In genomic region chr13:38346096-38346915, GRCm38 (mm10) we compare ENCODE assay signal across 8 mouse cellular contexts. TPM values are rescaled to one million over a fixed set of nuclear protein-coding genes. Genes with fewer than 3 reads are reported as not detected.
A peak's percentile ranks its signal among the peaks of the same experiment; 100 is the strongest.
DNase-seq lines count a peak whose midpoint lies in the region; ATAC-seq and TF ChIP-seq lines count a peak whose summit lies in the region.

No protein-coding gene starts in this region.

- peaks cover 1% of the 10 kb centered on the region; the same call in 1 of the 2 replicates for H3K9me3 ChIP-seq in E14TG2a.4 (ENCODE audit: low read length)
- no peaks in the 10 kb centered on the region for H3K9me3 ChIP-seq in forebrain, embryonic 13.5 days (replicated peaks)
- no peaks in the 10 kb centered on the region for H3K9me3 ChIP-seq in intestine, postnatal 0 days (ENCODE audit: control insufficient read depth)
- H3K9me3 ChIP-seq in midbrain, embryonic 13.5 days: no peaks in the 10 kb centered on the region

- ATAC-seq in forebrain, embryonic 13.5 days: 0 out of 2 replicates have a peak, but pooled peaks have one; percentile 4
- no peak for ATAC-seq in intestine, postnatal 0 days
- ATAC-seq in midbrain, embryonic 13.5 days: 0 out of 2 replicates have a peak, but pooled peaks have one; percentile 5

- H3K4me3 ChIP-seq in E14TG2a.4 (replicated peaks; ENCODE audit: low read length): peak overlapping the region; percentile 81
- H3K4me3 ChIP-seq in forebrain, embryonic 13.5 days: peak overlapping the region; percentile 42
- peak overlapping the region; percentile 46 for H3K4me3 ChIP-seq in intestine, postnatal 0 days (ENCODE audit: low read depth, low read length)
- peak overlapping the region; percentile 47 for H3K4me3 ChIP-seq in midbrain, embryonic 13.5 days (replicated peaks)

- peak overlapping the region; percentile 72 for H3K4me2 ChIP-seq in forebrain, embryonic 13.5 days
- H3K4me2 ChIP-seq in intestine, postnatal 0 days (replicated peaks; ENCODE audit: low read depth): peak overlapping the region; percentile 74
- H3K4me2 ChIP-seq in midbrain, embryonic 13.5 days (replicated peaks): peak overlapping the region; percentile 79

- no peak for TF ChIP-seq CTCF in E14TG2a.4 (conservative IDR thresholded peaks at IDR 0.05; ENCODE audit: low read length)
- no peak for TF ChIP-seq CTCF in intestine, postnatal 0 days (IDR thresholded peaks at IDR 0.05; ENCODE audit: low read depth)

- H3K27ac ChIP-seq in forebrain, embryonic 13.5 days: no peak overlapping the region
- no peak overlapping the region for H3K27ac ChIP-seq in intestine, postnatal 0 days (ENCODE audit: low read depth, low read length)
- H3K27ac ChIP-seq in midbrain, embryonic 13.5 days: no peak overlapping the region

- H3K4me1 ChIP-seq in E14TG2a.4 (replicated peaks; ENCODE audit: low read depth, low read length): peaks cover 27% of the 10 kb centered on the region
- peaks cover 25% of the 10 kb centered on the region for H3K4me1 ChIP-seq in forebrain, embryonic 13.5 days
- H3K4me1 ChIP-seq in intestine, postnatal 0 days (replicated peaks; ENCODE audit: control insufficient read depth, insufficient read depth, low read length): peaks cover 5% of the 10 kb centered on the region; the same call in 1 of the 2 replicates
- peaks cover 30% of the 10 kb centered on the region for H3K4me1 ChIP-seq in midbrain, embryonic 13.5 days (replicated peaks)

- peaks cover 63% of the 10 kb centered on the region for H3K27me3 ChIP-seq in E14TG2a.4 (ENCODE audit: insufficient read depth, low read length)
- peaks cover 67% of the 10 kb centered on the region for H3K27me3 ChIP-seq in forebrain, embryonic 13.5 days
- peaks cover 56% of the 10 kb centered on the region for H3K27me3 ChIP-seq in intestine, postnatal 0 days (replicated peaks; ENCODE audit: control insufficient read depth, insufficient read depth, low read length)
- peaks cover 70% of the 10 kb centered on the region for H3K27me3 ChIP-seq in midbrain, embryonic 13.5 days

- peak; percentile 18 to 30 for DNase-seq in cerebellum, postnatal 14 days
- DNase-seq in cerebellum, adult 9-11 months: no peak
- DNase-seq in frontal cortex, postnatal 36 days (ENCODE audit: low spot score in 2 of 2): no peak
- no peak for DNase-seq in adipocyte (ENCODE audit: low spot score)

- under 1% methylated on average over 55 of the region's 63 CpGs for WGBS in forebrain, embryonic 13.5 days
- 1% methylated on average over 60 of the region's 63 CpGs for WGBS in intestine, postnatal 0 days
- WGBS in midbrain, embryonic 13.5 days: under 1% methylated on average over 63 of the region's 63 CpGs

- no peaks in the 10 kb centered on the region for H3K36me3 ChIP-seq in E14TG2a.4 (ENCODE audit: insufficient read depth, low read length)
- H3K36me3 ChIP-seq in forebrain, embryonic 13.5 days (ENCODE audit: poor library complexity, severe bottlenecking): no peaks in the 10 kb centered on the region
- H3K36me3 ChIP-seq in intestine, postnatal 0 days (ENCODE audit: control insufficient read depth, insufficient read depth): no peaks in the 10 kb centered on the region
- H3K36me3 ChIP-seq in midbrain, embryonic 13.5 days: no peaks in the 10 kb centered on the region

- peak overlapping the region; percentile 37 for H3K9ac ChIP-seq in forebrain, embryonic 13.5 days
- no peak overlapping the region; the same call in 1 of the 2 replicates for H3K9ac ChIP-seq in intestine, postnatal 0 days (ENCODE audit: low read depth, low read length)
- H3K9ac ChIP-seq in midbrain, embryonic 13.5 days (replicated peaks): peak overlapping the region; percentile 55

RNA-seq across cellular contexts. Expression of gene Bmp6, which starts 1.4 kb away (rescaled TPM):
- 0.71 and 1.7 TPM in 2 replicates for polyA plus RNA-seq in forebrain, embryonic 13.5 days (2015; fragmentation: Nextera tagmentation; extraction: Ambion mirVana)
- 0.76 and 1.1 TPM in 2 replicates for polyA plus RNA-seq in intestine, postnatal 0 days (2015; fragmentation: Nextera tagmentation; extraction: Ambion mirVana)
- 1.3 and 2.4 TPM in 2 replicates for polyA plus RNA-seq in midbrain, embryonic 13.5 days (2015; fragmentation: Nextera tagmentation; extraction: Ambion mirVana)

Comparison
In these comparisons a context has a peak if more than half of its experiments do, and no peak if none do; other contexts are left out.
1. DNase-seq: peak in cerebellum, postnatal 14 days (2 of 2); none in cerebellum, adult 9-11 months (single experiment), frontal cortex, postnatal 36 days (0 of 2) and adipocyte (single experiment).
2. Peak in every context shown above with its lines, with median percentiles within 50 percentile points of each other: H3K4me3 ChIP-seq and H3K4me2 ChIP-seq.